Mouse (Mus musculus) forebrain, embryonic 14.5 days (tissue): ENCODE results near the gene Asap2. TPM values are rescaled to one million over a fixed set of nuclear protein-coding genes. Genes with fewer than 3 reads are reported as not detected.

ENCODE experiments used
- ATAC-seq: fragments of 200-750 bp; cut with Nextera tagmentation; 2 replicates; pipeline ENCODE4 v1.8.0; 2017; ENCODE audit warnings: mild to moderate bottlenecking, moderate library complexity
- DNase-seq: peaks from one replicate; pipeline ENCODE4 v3.0.0-alpha.2; 2015; ENCODE audit warnings: low spot score
- H3K27ac ChIP-seq: fragments of 300-500 bp; sonication (generic); 2 replicates; pipeline ENCODE4 v1.5.1; 2014; ENCODE audit warnings: low read depth, mild to moderate bottlenecking, control low read depth, low read length, moderate library complexity
- H3K27me3 ChIP-seq: fragments of 300-500 bp; sonication (generic); replicated peaks from 2 replicates; pipeline ENCODE4 v1.6.1; 2014; ENCODE audit warnings: low read length, control low read depth, mixed read lengths; ENCODE audit not compliant: control insufficient read depth, insufficient read depth
- H3K36me3 ChIP-seq: fragments of 300-500 bp; sonication (generic); 2 replicates; pipeline ENCODE4 v1.6.1; 2014; ENCODE audit warnings: low read length, control low read depth; ENCODE audit not compliant: control insufficient read depth, insufficient read depth
- H3K4me1 ChIP-seq: fragments of 300-500 bp; sonication (generic); 2 replicates; pipeline ENCODE4 v1.6.1; 2014; ENCODE audit warnings: antibody characterized with exemption, low read length, control low read depth; ENCODE audit not compliant: control insufficient read depth, insufficient read depth
- H3K4me2 ChIP-seq: fragments of 300-500 bp; sonication (generic); 2 replicates; pipeline ENCODE4 v1.6.1; 2014; ENCODE audit warnings: mild to moderate bottlenecking, control low read depth, low read length
- H3K4me3 ChIP-seq: fragments of 300-500 bp; sonication (generic); 2 replicates; pipeline ENCODE4 v1.5.1; 2014; ENCODE audit warnings: low read depth, low read length, control low read depth
- H3K9ac ChIP-seq: fragments of 300-500 bp; sonication (generic); 2 replicates; pipeline ENCODE4 v1.6.1; 2014; ENCODE audit warnings: mild to moderate bottlenecking, low read length, control low read depth, moderate library complexity
- H3K9me3 ChIP-seq: fragments of 300-500 bp; sonication (generic); replicated peaks from 2 replicates; pipeline ENCODE4 v1.6.1; 2016; ENCODE audit warnings: low read length, control low read depth, mixed read lengths; ENCODE audit not compliant: control insufficient read depth
- WGBS: fragments of 180-500 bp; shearing (Covaris S2); extraction: QIAGEN DNeasy Blood & Tissue Kit; methylation state at CpG from one replicate; pipeline ENCODE4 v1.1.7; 2014; 5-methylcytosine and 5-hydroxymethylcytosine counted together
- polyA plus RNA-seq: library from polyadenylated mRNA; unstranded; fragments of >200 nt; fragmentation: Nextera tagmentation; extraction: Ambion mirVana; gene quantifications from 2 replicates; pipeline ENCODE4 v1.2.1, GENCODE M21; 2014

Gene Asap2
- polyA plus RNA-seq, 1 experiment from 2014 or later = 13.1 TPM

- WGBS = 20% methylated on average over 7 of the region's 7 CpGs
- DNase-seq = peak; percentile 8
- ATAC-seq = no peak
- Histone ChIP-seq H3K36me3 (peaks cover 39% of the 10 kb centered on the region), H3K27me3 (no peaks in the 10 kb centered on the region), H3K4me3 (peak overlapping the region; percentile 65), H3K4me2 (peak overlapping the region; percentile 59), H3K9ac (peak overlapping the region; percentile 79), H3K4me1 (0 out of 2 replicates have a peak, but pooled peaks cover 6% of the 10 kb centered on the region), H3K9me3 (no peaks in the 10 kb centered on the region), H3K27ac (no peak overlapping the region)
Observed at GRCm38 (mm10) chr12:21316869-21317265, 326.6 kb downstream of the Asap2 start.

- Histone ChIP-seq H3K36me3 (peaks cover 37% of the 10 kb centered on the region), H3K4me1 (0 out of 2 replicates have a peak, but pooled peaks cover 6% of the 10 kb centered on the region), H3K9ac (no peak overlapping the region), H3K9me3 (no peaks in the 10 kb centered on the region), H3K27ac (no peak overlapping the region), H3K27me3 (no peaks in the 10 kb centered on the region), H3K4me3 (no peak overlapping the region), H3K4me2 (no peak overlapping the region)
- 74% methylated on average over 12 of the region's 12 CpGs for WGBS
- DNase-seq (peak; percentile 76), ATAC-seq (0 out of 2 replicates have a peak, but pooled peaks have one; percentile 1)
Observed at GRCm38 (mm10) chr12:21318143-21318895, 328.1 kb downstream of the Asap2 start.
